Mouse (Mus musculus): Measurements from ENCODE around the gene Zfp385c. TPM values are rescaled to one million over a fixed set of nuclear protein-coding genes. Genes with fewer than 3 reads are reported as not detected.
A peak's percentile ranks its signal among the peaks of the same experiment; 100 is the strongest.

The Zfp385c gene
- polyA plus RNA-seq, 2 experiments: not detected

DNA sequence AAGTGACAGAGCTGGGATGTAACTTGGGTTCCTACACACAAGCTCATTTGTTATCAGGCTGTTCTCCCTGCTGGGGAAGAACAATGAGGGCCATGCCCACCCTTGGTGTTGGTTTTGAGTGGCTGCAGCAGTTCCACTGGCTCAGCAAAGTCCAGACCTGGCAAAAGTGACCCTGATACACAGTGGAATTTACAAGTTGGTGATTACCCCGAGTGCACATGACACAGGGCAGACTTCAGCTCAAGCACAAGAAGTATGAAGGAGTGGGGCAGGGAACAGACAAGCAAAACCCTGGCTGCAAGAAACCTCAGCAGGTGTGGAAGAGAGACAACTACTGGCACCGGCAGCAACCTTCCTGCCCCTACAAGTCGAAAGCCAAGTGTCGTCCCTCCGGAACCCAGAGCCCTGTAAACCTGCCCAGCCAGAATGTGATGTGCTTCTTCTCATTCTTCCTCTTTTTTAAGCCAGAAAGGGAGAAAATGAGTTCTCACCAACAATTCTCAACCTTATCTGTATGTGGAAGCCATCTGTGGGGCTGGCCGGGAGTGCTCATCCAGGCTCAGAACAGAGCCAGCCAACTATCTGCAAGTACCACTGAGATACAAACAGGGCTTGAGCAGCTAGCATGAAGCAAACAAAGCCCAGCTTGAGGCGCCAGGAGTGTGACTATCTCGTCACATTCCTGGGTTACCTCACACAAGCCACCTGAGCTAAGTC lies 29.7 kb upstream of the Zfp385c start:
- Histone ChIP-seq H3K36me3 (replicated peaks; ENCODE audit: control insufficient read depth, insufficient read depth, low read depth) (peaks cover 29% of the 10 kb centered on the region), H3K27ac (peak overlapping the region; percentile 0), H3K9me3 (ENCODE audit: control insufficient read depth, low read length) (no peaks in the 10 kb centered on the region), H3K9ac (replicated peaks) (no peak overlapping the region; the same call in 1 of the 2 replicates), H3K27me3 (ENCODE audit: control insufficient read depth, insufficient read depth, low read length) (no peaks in the 10 kb centered on the region), H3K4me3 (ENCODE audit: insufficient read depth in 1 of 2, low read depth in 2 of 2, low read length in 2 of 2) (no peak overlapping the region), H3K4me1 (replicated peaks; ENCODE audit: control insufficient read depth in 2 of 2, insufficient read depth in 2 of 2, low read length in 1 of 2) (peaks cover 26 to 39% of the 10 kb centered on the region in 2 experiments), H3K4me2 (ENCODE audit: low read depth) (peak overlapping the region; percentile 25)
- peak in 1 of 3 experiments; percentile 36 for DNase-seq (ENCODE audit: low read depth in 3 of 3, low spot score in 3 of 3)
- ATAC-seq (ENCODE audit: insufficient read depth): peak; percentile 57; the same call in 1 of the 2 replicates
- no peak for TF ChIP-seq EP300 (IDR thresholded peaks at IDR 0.05; ENCODE audit: low read depth)
- TF ChIP-seq CTCF (IDR thresholded peaks at IDR 0.05; ENCODE audit: low read depth): no peak
- WGBS (ENCODE audit: insufficient replicate concordance): 11% methylated on average over 8 of the region's 8 CpGs

DNA sequence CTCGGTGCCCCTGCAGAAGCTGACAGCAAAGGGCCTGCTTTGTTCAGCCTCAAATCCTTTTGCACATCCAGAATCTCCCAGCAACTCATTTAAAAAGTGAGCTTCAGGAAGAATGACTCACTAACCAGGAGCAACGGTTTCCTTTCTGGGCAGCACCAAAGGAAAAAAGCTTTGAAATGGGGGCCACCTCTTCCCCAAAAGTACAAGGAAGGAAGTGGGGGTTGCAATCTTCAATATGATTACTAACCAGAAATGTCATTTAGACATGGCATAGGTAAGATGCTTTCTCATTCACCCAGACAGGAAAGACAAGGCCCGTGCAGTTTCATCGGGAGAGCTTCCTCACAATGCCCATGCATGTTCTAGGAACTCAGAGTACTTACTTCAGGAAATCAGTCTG lies 29.0 kb upstream of the Zfp385c start:
- Histone ChIP-seq H3K36me3 (replicated peaks; ENCODE audit: control insufficient read depth, insufficient read depth, low read depth) (peaks cover 36% of the 10 kb centered on the region), H3K9me3 (ENCODE audit: control insufficient read depth, low read length) (no peaks in the 10 kb centered on the region), H3K27ac (no peak overlapping the region), H3K4me1 (replicated peaks; ENCODE audit: control insufficient read depth in 2 of 2, insufficient read depth in 2 of 2, low read length in 1 of 2) (peaks cover 26 to 39% of the 10 kb centered on the region in 2 experiments), H3K4me2 (ENCODE audit: low read depth) (no peak overlapping the region; the same call in 1 of the 2 replicates), H3K27me3 (ENCODE audit: control insufficient read depth, insufficient read depth, low read length) (no peaks in the 10 kb centered on the region), H3K4me3 (ENCODE audit: insufficient read depth in 1 of 2, low read depth in 2 of 2, low read length in 2 of 2) (no peak overlapping the region), H3K9ac (replicated peaks) (no peak overlapping the region)
- DNase-seq (ENCODE audit: low read depth in 3 of 3, low spot score in 3 of 3): no peak
- no peak for ATAC-seq (ENCODE audit: insufficient read depth)
- 12% methylated on average over 4 of the region's 4 CpGs for WGBS (ENCODE audit: insufficient replicate concordance)
- no peak for TF ChIP-seq EP300 (IDR thresholded peaks at IDR 0.05; ENCODE audit: low read depth)
- TF ChIP-seq CTCF (IDR thresholded peaks at IDR 0.05; ENCODE audit: low read depth): no peak

DNA sequence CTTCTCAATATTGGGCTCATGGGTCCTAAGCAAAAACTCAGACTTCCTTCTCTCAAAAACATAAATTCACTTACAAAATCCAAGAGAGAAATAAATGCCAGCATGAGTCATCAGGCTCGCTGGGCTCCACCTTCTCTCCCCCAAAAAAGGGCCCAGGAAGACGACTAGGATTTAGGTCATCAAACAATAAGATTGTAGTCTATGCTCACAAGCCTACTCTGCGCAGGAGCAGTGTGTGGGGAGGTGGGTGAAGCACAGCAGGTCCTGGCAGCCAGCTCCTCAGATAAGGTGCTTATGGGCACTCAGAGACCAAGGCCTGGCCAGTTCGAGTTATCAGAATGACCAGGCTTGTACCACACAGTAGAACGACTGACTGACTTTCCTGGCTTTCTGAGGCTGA lies 28.1 kb upstream of the Zfp385c start:
- TF ChIP-seq CTCF (IDR thresholded peaks at IDR 0.05; ENCODE audit: low read depth) (no peak), EP300 (IDR thresholded peaks at IDR 0.05; ENCODE audit: low read depth) (no peak)
- no peak overlapping the region for H3K27ac ChIP-seq
- DNase-seq (ENCODE audit: low read depth in 3 of 3, low spot score in 3 of 3): no peak
- ATAC-seq (ENCODE audit: insufficient read depth): no peak
- H3K4me2 ChIP-seq (ENCODE audit: low read depth): no peak overlapping the region
- WGBS (ENCODE audit: insufficient replicate concordance): 39% methylated on average over 5 of the region's 5 CpGs
- no peaks in the 10 kb centered on the region for H3K9me3 ChIP-seq (ENCODE audit: control insufficient read depth, low read length)
- H3K27me3 ChIP-seq (ENCODE audit: control insufficient read depth, insufficient read depth, low read length): no peaks in the 10 kb centered on the region
- peaks cover 24 to 37% of the 10 kb centered on the region in 2 experiments for H3K4me1 ChIP-seq (replicated peaks; ENCODE audit: control insufficient read depth in 2 of 2, insufficient read depth in 2 of 2, low read length in 1 of 2)
- no peak overlapping the region for H3K9ac ChIP-seq (replicated peaks)
- no peak overlapping the region for H3K4me3 ChIP-seq (ENCODE audit: insufficient read depth in 1 of 2, low read depth in 2 of 2, low read length in 2 of 2)
- H3K36me3 ChIP-seq (replicated peaks; ENCODE audit: control insufficient read depth, insufficient read depth, low read depth): peaks cover 45% of the 10 kb centered on the region

DNA sequence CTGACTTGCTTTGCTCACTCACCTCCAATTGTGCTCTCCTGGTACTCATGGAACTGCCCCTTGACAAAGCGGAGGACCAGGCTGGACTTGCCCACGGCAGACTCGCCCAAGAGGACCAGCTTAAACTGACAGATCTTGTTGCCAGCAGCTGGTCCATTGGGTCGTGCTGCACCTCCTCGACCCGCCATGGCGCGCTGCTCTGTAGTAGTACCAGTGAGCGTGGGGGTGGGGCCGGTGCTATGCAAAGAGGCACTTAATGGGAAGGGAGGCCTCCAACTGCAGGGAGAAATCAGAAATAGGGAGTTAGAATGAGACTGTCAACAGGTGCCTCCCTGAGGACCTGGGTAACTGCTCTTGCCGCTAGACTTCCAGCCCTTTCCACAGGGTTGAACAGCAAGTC lies 27.6 kb upstream of the Zfp385c start:
- no peak overlapping the region for H3K4me3 ChIP-seq (ENCODE audit: insufficient read depth in 1 of 2, low read depth in 2 of 2, low read length in 2 of 2)
- ATAC-seq (ENCODE audit: insufficient read depth) (no peak), DNase-seq (ENCODE audit: low read depth in 3 of 3, low spot score in 3 of 3) (no peak)
- WGBS (ENCODE audit: insufficient replicate concordance): 87% methylated on average over 11 of the region's 11 CpGs
- H3K36me3 ChIP-seq (replicated peaks; ENCODE audit: control insufficient read depth, insufficient read depth, low read depth): peaks cover 47% of the 10 kb centered on the region
- H3K4me2 ChIP-seq (ENCODE audit: low read depth): no peak overlapping the region
- H3K9ac ChIP-seq (replicated peaks): no peak overlapping the region
- no peaks in the 10 kb centered on the region for H3K9me3 ChIP-seq (ENCODE audit: control insufficient read depth, low read length)
- TF ChIP-seq EP300 (IDR thresholded peaks at IDR 0.05; ENCODE audit: low read depth) (no peak), CTCF (IDR thresholded peaks at IDR 0.05; ENCODE audit: low read depth) (no peak)
- peaks cover 20 to 35% of the 10 kb centered on the region in 2 experiments for H3K4me1 ChIP-seq (replicated peaks; ENCODE audit: control insufficient read depth in 2 of 2, insufficient read depth in 2 of 2, low read length in 1 of 2)
- no peaks in the 10 kb centered on the region for H3K27me3 ChIP-seq (ENCODE audit: control insufficient read depth, insufficient read depth, low read length)
- H3K27ac ChIP-seq: no peak overlapping the region

DNA sequence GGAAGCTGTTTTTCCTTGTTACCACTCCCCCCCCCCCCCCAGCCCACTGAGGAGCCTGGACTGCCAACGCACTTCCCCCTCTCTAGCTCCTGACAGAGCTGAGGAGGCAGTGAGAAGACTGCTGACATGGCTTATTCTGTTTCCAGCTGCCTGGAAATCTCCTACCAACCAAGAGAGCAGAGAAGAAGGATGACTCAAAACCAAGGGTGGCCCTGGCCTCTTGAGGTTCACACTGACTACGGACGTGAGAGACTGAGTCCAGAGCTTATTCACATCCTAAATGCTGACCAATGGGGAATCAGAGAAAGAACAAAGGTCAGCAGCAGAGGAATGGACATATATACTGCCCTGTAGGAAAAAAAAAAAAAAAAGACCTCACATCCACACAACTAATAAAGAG lies 27.1 kb upstream of the Zfp385c start:
- H3K4me2 ChIP-seq (ENCODE audit: low read depth): no peak overlapping the region
- H3K27ac ChIP-seq: no peak overlapping the region
- TF ChIP-seq EP300 (IDR thresholded peaks at IDR 0.05; ENCODE audit: low read depth): no peak
- no peak for TF ChIP-seq CTCF (IDR thresholded peaks at IDR 0.05; ENCODE audit: low read depth)
- peaks cover 20 to 35% of the 10 kb centered on the region in 2 experiments for H3K4me1 ChIP-seq (replicated peaks; ENCODE audit: control insufficient read depth in 2 of 2, insufficient read depth in 2 of 2, low read length in 1 of 2)
- 79% methylated on average over 3 of the region's 3 CpGs for WGBS (ENCODE audit: insufficient replicate concordance)
- H3K9ac ChIP-seq (replicated peaks): no peak overlapping the region
- no peak overlapping the region for H3K4me3 ChIP-seq (ENCODE audit: insufficient read depth in 1 of 2, low read depth in 2 of 2, low read length in 2 of 2)
- peaks cover 50% of the 10 kb centered on the region for H3K36me3 ChIP-seq (replicated peaks; ENCODE audit: control insufficient read depth, insufficient read depth, low read depth)
- DNase-seq (ENCODE audit: low read depth in 3 of 3, low spot score in 3 of 3) (no peak), ATAC-seq (ENCODE audit: insufficient read depth) (no peak)
- no peaks in the 10 kb centered on the region for H3K9me3 ChIP-seq (ENCODE audit: control insufficient read depth, low read length)
- no peaks in the 10 kb centered on the region for H3K27me3 ChIP-seq (ENCODE audit: control insufficient read depth, insufficient read depth, low read length)

Measured in liver, embryonic 14.5 days (tissue).